Mouse (Mus musculus) E14TG2a.4 (cell line): ENCODE results near the gene Cit.
"Not testable (repeated sequence)": the region's sequence is repeated elsewhere in the genome, so short reads cannot be mapped to it uniquely, and the experiment has no call there.

Experiments used
- H3K27me3 ChIP-seq: 2 replicates; pipeline ENCODE4 v1.6.1; 2014; ENCODE audit warnings: low read length, control low read depth; ENCODE audit not compliant: insufficient read depth
- H3K36me3 ChIP-seq: 2 replicates; pipeline ENCODE4 v1.6.1; 2014; ENCODE audit warnings: low read length, control low read depth; ENCODE audit not compliant: insufficient read depth
- H3K4me1 ChIP-seq: replicated peaks from 2 replicates; pipeline ENCODE4 v1.6.1; 2014; ENCODE audit warnings: low read depth, low read length, control low read depth
- H3K4me3 ChIP-seq: replicated peaks from 2 replicates; pipeline ENCODE4 v1.5.1; 2014; ENCODE audit warnings: mild to moderate bottlenecking, low read length
- H3K9me3 ChIP-seq: 2 replicates; pipeline ENCODE4 v1.6.1; 2014; ENCODE audit warnings: low read length, control low read depth
- CTCF ChIP-seq: conservative IDR thresholded peaks from 2 replicates; pipeline ENCODE4 v1.5.1; 2014; ENCODE audit warnings: low read length
- NANOG ChIP-seq: IDR thresholded peaks from 2 replicates; pipeline ENCODE4 v1.6.1; 2014; ENCODE audit warnings: borderline replicate concordance, low read length, mixed read lengths
- POU5F1 ChIP-seq: IDR thresholded peaks from 2 replicates; pipeline ENCODE4 v1.6.1; 2014; ENCODE audit warnings: low read length, borderline replicate concordance

Gene Cit

DNA sequence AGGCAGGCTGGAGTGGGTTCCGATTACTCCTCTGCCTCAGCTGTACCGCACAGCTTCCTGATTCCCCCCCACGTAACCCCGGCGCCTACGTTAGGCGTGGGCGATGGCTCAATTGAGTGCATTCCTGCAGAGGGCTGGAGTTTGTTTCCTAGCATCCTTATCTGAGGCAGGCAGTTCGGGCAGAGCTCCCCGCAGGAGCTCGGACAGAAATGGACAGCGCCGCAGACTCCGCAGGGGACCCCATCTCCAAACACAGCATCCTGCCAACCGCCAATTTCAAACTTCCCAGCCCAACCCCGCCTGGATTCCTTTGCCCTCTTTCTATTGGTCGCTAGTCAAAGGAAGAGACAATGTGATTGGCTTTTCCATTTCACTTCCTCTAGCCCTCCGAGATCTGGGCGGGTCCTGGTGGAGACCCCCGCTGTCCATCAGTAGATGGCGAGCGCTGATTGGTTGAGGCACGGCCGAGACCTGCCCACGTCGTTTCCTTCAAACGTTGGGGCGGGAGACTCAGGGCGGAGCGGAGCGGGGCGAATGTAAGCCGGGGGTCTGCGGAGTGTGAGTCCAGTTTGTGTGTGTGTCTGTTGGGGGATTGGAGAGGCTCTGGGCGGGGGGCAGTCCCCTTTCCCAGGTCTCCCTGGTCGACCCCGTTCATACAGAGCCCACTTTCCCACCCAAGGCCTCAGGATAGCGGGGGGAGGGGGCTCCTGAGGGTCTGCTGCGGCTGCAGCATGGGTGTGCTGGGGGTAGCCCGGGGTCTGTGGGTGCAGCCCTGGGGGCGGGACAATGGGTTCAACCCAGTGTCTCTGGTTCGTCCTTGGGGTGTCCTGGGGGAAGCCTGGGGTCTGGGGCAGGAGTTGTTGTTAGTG lies at the start of gene Cit:
Gene Cit (plus strand): TSS at position 513 of the 869 bp plus-strand sequence.
- Histone ChIP-seq H3K36me3 (peaks cover 27% of the 10 kb centered on the region), H3K27me3 (no peaks in the 10 kb centered on the region), H3K9me3 (peaks cover 9% of the 10 kb centered on the region), H3K4me1 (peaks cover 71% of the 10 kb centered on the region), H3K4me3 (peak within 1 kb of the TSS; percentile 97)
- no peak for TF ChIP-seq POU5F1
- TF ChIP-seq NANOG = no peak
- no peak for TF ChIP-seq CTCF

DNA sequence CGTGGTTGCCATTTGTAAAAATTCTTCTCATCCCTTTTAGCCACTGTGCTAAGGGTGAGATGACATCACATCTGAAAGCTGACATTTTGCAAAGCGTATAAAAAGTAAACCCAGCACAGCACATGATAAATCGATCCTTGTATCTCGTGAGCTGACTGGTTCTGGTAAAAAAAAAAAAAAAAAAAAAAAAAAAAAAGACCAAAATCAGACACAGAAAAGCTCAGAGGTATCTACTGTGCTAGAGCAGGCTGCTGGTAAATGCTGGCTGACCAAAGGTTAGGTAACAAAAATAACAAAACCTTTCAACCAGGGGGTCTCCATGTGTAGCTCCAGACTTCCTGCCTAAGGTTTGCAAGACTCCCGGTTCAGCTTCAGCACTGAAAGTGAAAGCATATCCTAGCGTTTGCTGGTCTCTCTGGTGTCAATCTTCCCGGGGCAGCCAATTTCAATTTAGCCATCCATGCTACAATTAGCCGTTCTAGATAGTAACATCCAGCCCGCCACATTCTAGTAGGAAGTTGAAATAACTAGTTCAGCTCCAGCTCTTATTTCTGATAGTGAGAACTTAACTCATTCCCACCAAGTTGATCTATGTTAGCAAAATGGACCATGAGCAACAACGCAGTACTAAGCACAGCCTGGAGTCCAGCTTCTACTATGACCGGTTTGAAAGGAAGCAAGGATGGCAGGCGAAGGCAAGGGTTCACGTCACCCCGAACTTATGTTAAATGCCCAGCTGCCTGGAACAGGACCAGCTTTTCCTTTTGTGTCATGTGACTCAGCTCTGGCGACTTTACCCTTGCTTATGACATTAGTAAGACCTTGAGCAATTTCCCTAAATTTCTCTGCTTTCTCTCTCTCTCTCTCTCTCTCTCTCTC lies 45.8 kb upstream of the Cit start:
- Histone ChIP-seq H3K27me3 (peaks cover 5% of the 10 kb centered on the region; the same call in 1 of the 2 replicates), H3K4me1 (no peaks in the 10 kb centered on the region), H3K4me3 (no peak overlapping the region), H3K9me3 (no peaks in the 10 kb centered on the region), H3K36me3 (no peaks in the 10 kb centered on the region)
- TF ChIP-seq POU5F1 (no peak), NANOG (no peak), CTCF (no peak)

DNA sequence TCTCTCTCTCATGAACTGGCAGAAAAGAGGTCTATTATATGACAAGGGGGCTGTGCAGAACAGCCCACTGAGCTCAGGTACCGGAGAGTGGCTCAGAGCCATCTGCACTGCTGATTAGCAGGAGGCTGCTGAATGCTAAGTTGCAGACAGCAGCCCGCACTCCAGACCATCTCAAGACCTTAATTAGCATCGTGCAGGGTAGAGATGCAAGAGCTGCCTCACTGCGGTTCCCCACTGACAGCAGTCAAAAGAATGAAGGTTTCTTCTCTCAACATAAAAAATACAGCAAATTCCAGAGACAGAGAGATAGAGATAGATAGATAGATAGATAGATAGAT lies 45.2 kb upstream of the Cit start:
- Histone ChIP-seq H3K27me3 (peaks cover 5% of the 10 kb centered on the region; the same call in 1 of the 2 replicates), H3K9me3 (no peaks in the 10 kb centered on the region), H3K4me1 (no peaks in the 10 kb centered on the region), H3K4me3 (no peak overlapping the region), H3K36me3 (no peaks in the 10 kb centered on the region)
- TF ChIP-seq POU5F1 (no peak), NANOG (no peak), CTCF (no peak)

DNA sequence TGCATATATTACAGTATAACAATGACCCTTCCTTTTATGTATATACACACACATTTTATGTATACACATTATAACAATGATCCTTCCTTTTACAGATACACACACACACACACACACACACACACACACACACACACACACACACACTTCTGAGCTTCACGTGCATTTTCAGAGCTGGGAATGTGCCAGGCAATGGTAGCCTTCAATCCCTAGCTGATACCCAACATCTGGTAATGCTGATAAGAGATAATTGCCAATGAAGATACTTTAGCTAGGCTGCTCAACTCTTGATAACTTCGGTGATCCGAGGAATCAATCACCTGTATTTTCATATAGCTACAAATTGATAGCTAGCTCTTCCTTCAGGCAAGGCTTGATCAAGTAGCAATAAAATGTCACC lies 32.8 kb upstream of the Cit start:
- no peaks in the 10 kb centered on the region for H3K36me3 ChIP-seq
- no peaks in the 10 kb centered on the region for H3K4me1 ChIP-seq
- TF ChIP-seq CTCF = no peak
- TF ChIP-seq POU5F1 = no peak
- TF ChIP-seq NANOG = no peak
- H3K4me3 ChIP-seq = no peak overlapping the region
- H3K9me3 ChIP-seq = peaks cover 9% of the 10 kb centered on the region; the same call in 1 of the 2 replicates
- peaks cover 2% of the 10 kb centered on the region; the same call in 1 of the 2 replicates for H3K27me3 ChIP-seq

GRCm38 (mm10) chr5:115817022-115817421 lies 28.1 kb upstream of the Cit start:
- TF ChIP-seq CTCF = no peak
- no peak for TF ChIP-seq POU5F1
- TF ChIP-seq NANOG = no peak
- no peak overlapping the region for H3K4me3 ChIP-seq
- H3K36me3 ChIP-seq = no peaks in the 10 kb centered on the region

DNA sequence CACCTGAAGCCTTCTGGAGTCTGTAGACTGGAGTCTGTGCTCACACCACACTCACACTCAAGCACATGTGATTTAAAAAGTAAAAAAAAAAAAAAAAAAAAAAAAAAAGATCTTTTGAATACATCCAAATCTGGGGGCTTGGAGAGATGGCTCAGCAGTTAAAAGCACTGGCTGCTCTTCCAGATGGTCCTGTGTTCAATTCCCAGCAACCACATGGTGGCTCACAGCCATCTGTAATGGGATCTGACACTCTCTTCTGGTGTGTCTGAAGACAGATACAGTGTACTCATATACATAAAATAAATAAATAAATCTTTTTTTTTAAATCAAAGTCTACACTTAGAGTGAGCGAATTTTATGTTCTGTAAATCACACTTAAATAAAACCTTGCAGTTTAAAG lies 27.4 kb upstream of the Cit start:
- H3K36me3 ChIP-seq, H3K27me3 ChIP-seq, H3K4me3 ChIP-seq, H3K9me3 ChIP-seq: not testable (repeated sequence)
- H3K4me1 ChIP-seq = peaks cover 19% of the 10 kb centered on the region

More at GRCm38 (mm10) chr5:115817022-115817421, 28.1 kb upstream of the Cit start:
- Histone ChIP-seq H3K4me1 (peaks cover 19% of the 10 kb centered on the region), H3K27me3 (no peaks in the 10 kb centered on the region), H3K9me3 (no peaks in the 10 kb centered on the region)

DNA sequence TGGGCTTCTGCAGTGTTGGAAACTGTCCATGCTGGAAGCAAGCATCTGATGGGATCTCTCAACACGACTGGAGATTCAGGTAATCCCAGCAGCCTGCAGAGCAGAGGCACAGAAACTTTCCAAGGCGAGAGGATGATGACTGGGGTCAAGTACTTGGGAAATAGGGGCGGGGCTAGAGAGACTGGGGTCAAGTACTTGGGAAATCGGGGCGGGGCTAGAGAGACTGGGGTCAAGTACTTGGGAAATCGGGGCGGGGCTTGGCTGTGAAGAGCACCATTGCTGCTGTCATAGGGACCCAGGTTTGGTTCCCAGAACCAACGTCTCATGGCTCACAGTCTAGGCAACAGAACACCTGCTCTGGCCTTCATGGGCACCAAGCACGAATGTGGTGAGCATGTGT lies 25.1 kb upstream of the Cit start:
- Histone ChIP-seq H3K9me3 (no peaks in the 10 kb centered on the region), H3K4me1 (peaks cover 19% of the 10 kb centered on the region), H3K27me3 (no peaks in the 10 kb centered on the region), H3K36me3 (no peaks in the 10 kb centered on the region), H3K4me3 (no peak overlapping the region)
- no peak for TF ChIP-seq POU5F1
- no peak for TF ChIP-seq CTCF
- no peak for TF ChIP-seq NANOG

- H3K36me3 ChIP-seq = no peaks in the 10 kb centered on the region
- peaks cover 19% of the 10 kb centered on the region for H3K4me1 ChIP-seq
- H3K9me3 ChIP-seq = no peaks in the 10 kb centered on the region
- no peaks in the 10 kb centered on the region for H3K27me3 ChIP-seq
- TF ChIP-seq POU5F1 (no peak), NANOG (no peak), CTCF (peak; percentile 47)
- H3K4me3 ChIP-seq = no peak overlapping the region
Measured at GRCm38 (mm10) chr5:115821200-115821599, 23.9 kb upstream of the Cit start.
